11 mouse cellular contexts compared by ENCODE assay signal in the genomic region with DNA sequence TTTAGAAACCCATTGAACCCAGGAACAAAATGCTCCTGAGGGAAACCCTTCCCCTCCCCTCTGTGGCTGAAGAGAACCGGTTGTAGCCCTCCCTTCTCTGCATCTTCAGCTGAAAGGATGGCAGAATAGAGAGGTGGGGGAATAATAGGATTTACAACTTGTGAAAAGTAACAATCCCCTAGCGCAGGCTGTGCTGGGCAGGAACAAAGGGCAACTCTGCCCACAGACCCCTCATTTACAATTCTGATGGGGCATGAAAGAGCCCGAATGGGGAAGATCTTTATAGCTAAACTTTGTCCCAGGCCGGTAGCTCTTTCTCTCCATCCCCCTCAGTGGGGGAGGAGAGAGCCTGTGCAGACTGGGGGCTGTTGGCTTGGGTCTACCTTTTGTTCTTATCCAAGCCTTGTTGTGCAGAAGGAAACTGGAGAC. TPM values are rescaled to one million over a fixed set of nuclear protein-coding genes. Genes with fewer than 3 reads are reported as not detected.
DNase-seq lines count a peak whose midpoint lies in the region; ATAC-seq lines count a peak whose summit lies in the region.
"Had no signal": no experiment of that assay in that cellular context is flagged by ENCODE, and none has a peak within 500 bp of the region (broad histone marks: within the 10 kb centered on the region; RNA-seq: fewer than 3 reads in every experiment).

No protein-coding gene starts in this region.

- H3K9ac ChIP-seq in hindbrain, embryonic 11.5 days (ENCODE audit: low read depth, low read length): peak overlapping the region; percentile 81
- peak overlapping the region; percentile 59 for H3K9ac ChIP-seq in midbrain, embryonic 12.5 days (replicated peaks)
- H3K9ac ChIP-seq: heart, embryonic 15.5 days had no signal

- peaks cover 19% of the 10 kb centered on the region for H3K4me1 ChIP-seq in hindbrain, embryonic 11.5 days (replicated peaks; ENCODE audit: control insufficient read depth, insufficient read depth, low read length)
- peaks cover 58% of the 10 kb centered on the region for H3K4me1 ChIP-seq in midbrain, embryonic 12.5 days

- H3K36me3 ChIP-seq in hindbrain, embryonic 11.5 days (ENCODE audit: control insufficient read depth, insufficient read depth, low read length): no peaks in the 10 kb centered on the region
- peaks cover 37% of the 10 kb centered on the region for H3K36me3 ChIP-seq in midbrain, embryonic 12.5 days
- H3K36me3 ChIP-seq: heart, embryonic 15.5 days had no signal

- WGBS in hindbrain, embryonic 11.5 days: 3% methylated on average over 4 of the region's 4 CpGs
- WGBS in midbrain, embryonic 12.5 days: 0% methylated on average over 4 of the region's 4 CpGs

- peak; percentile 64 for ATAC-seq in hindbrain, embryonic 11.5 days (ENCODE audit: low FRiP score)
- ATAC-seq in midbrain, embryonic 12.5 days (ENCODE audit: low FRiP score, low read depth): peak; percentile 68
- no peak for ATAC-seq in granulocyte monocyte progenitor cell, adult 5-6 weeks (replicated peaks; ENCODE audit: poor library complexity, severe bottlenecking)

- peak overlapping the region; percentile 88 for H3K4me3 ChIP-seq in hindbrain, embryonic 11.5 days (ENCODE audit: low read depth, low read length)
- peak overlapping the region; percentile 83 for H3K4me3 ChIP-seq in midbrain, embryonic 12.5 days
- H3K4me3 ChIP-seq: heart, embryonic 15.5 days had no signal

- no peaks in the 10 kb centered on the region for H3K27me3 ChIP-seq in hindbrain, embryonic 11.5 days (ENCODE audit: control insufficient read depth, insufficient read depth, low read length)
- H3K27me3 ChIP-seq in midbrain, embryonic 12.5 days: no peaks in the 10 kb centered on the region

- H3K27ac ChIP-seq in hindbrain, embryonic 11.5 days (ENCODE audit: low read depth, low read length): peak overlapping the region; percentile 98
- H3K27ac ChIP-seq in midbrain, embryonic 12.5 days (replicated peaks): peak overlapping the region; percentile 96
- H3K27ac ChIP-seq: heart, embryonic 15.5 days had no signal

- H3K4me2 ChIP-seq in hindbrain, embryonic 11.5 days (replicated peaks; ENCODE audit: low read depth, low read length): peak overlapping the region; percentile 81
- H3K4me2 ChIP-seq in midbrain, embryonic 12.5 days (replicated peaks): peak overlapping the region; percentile 86
- H3K4me2 ChIP-seq: heart, embryonic 15.5 days had no signal

- DNase-seq in ES-CJ7 (ENCODE audit: low read depth, low spot score): peak; percentile 61
- DNase-seq in embryo, embryonic 10.5 days (ENCODE audit: low spot score): peak; percentile 86
- peak; percentile 75 for DNase-seq in hindbrain, embryonic 11.5 days (ENCODE audit: low spot score)
- no peak for DNase-seq in thymus, adult 18-20 months
- DNase-seq in thymus, postnatal 10 days (ENCODE audit: low spot score in 2 of 2): no peak
- DNase-seq: lung, postnatal 4 days; thymus, postnatal 25 days had no signal

- H3K9me3 ChIP-seq in hindbrain, embryonic 11.5 days (ENCODE audit: control insufficient read depth, low read length): no peaks in the 10 kb centered on the region
- no peaks in the 10 kb centered on the region for H3K9me3 ChIP-seq in midbrain, embryonic 12.5 days
- H3K9me3 ChIP-seq: heart, embryonic 15.5 days had no signal

RNA-seq across cellular contexts. Expression of gene Mycl, which starts 3.8 kb away (rescaled TPM):
- 76.1 and 92.7 TPM in 2 replicates for polyA plus RNA-seq in hindbrain, embryonic 11.5 days (2014; fragmentation: Nextera tagmentation; extraction: Ambion mirVana)
- polyA plus RNA-seq in midbrain, embryonic 12.5 days (2016; fragmentation: Nextera tagmentation; extraction: Ambion mirVana): 130 and 140 TPM in 2 replicates
- total RNA-seq in granulocyte monocyte progenitor cell, adult 5-6 weeks (2014; fragmentation: Nextera tagmentation): 1.5 and 4.4 TPM in 2 replicates
- 0.21 and 0.78 TPM in 2 replicates for total RNA-seq in granulocyte monocyte progenitor cell, adult 5-6 weeks (2017)

RNA-seq across cellular contexts. Expression of gene Trit1, which starts 17.1 kb away (rescaled TPM):
- polyA plus RNA-seq in hindbrain, embryonic 11.5 days (2014; fragmentation: Nextera tagmentation; extraction: Ambion mirVana): 24.4 and 26.6 TPM in 2 replicates
- polyA plus RNA-seq in midbrain, embryonic 12.5 days (2016; fragmentation: Nextera tagmentation; extraction: Ambion mirVana): 29.3 and 30.0 TPM in 2 replicates
- 10.8 and 21.5 TPM in 2 replicates for total RNA-seq in granulocyte monocyte progenitor cell, adult 5-6 weeks (2014; fragmentation: Nextera tagmentation)
- 20.4 and 20.7 TPM in 2 replicates for total RNA-seq in granulocyte monocyte progenitor cell, adult 5-6 weeks (2017)

RNA-seq across cellular contexts. Expression of gene Mfsd2a, which starts 38.3 kb away (rescaled TPM):
- polyA plus RNA-seq in hindbrain, embryonic 11.5 days (2014; fragmentation: Nextera tagmentation; extraction: Ambion mirVana): 25.2 and 27.0 TPM in 2 replicates
- polyA plus RNA-seq in midbrain, embryonic 12.5 days (2016; fragmentation: Nextera tagmentation; extraction: Ambion mirVana): 25.7 TPM in 2 replicates
- total RNA-seq in granulocyte monocyte progenitor cell, adult 5-6 weeks (2014; fragmentation: Nextera tagmentation): not detected in 2 replicates
- total RNA-seq in granulocyte monocyte progenitor cell, adult 5-6 weeks (2017): 1.5 TPM in 1 of 2 replicates, not detected in the other
- total RNA-seq: common myeloid progenitor, adult 5-6 weeks had no signal

Comparison
In these comparisons a context has a peak if more than half of its experiments do, and no peak if none do; other contexts are left out.
1. DNase-seq: peak in ES-CJ7 (single experiment), embryo, embryonic 10.5 days (single experiment) and hindbrain, embryonic 11.5 days (single experiment); none in thymus, adult 18-20 months (0 of 2) and thymus, postnatal 10 days (0 of 2).